Mouse (Mus musculus) kidney, adult 2 months (tissue): Measurements from ENCODE around the gene Pole4.

Experiments used
- CTCF ChIP-seq: fragments of 200-500 bp; conservative IDR thresholded peaks from 2 replicates; pipeline ENCODE4 v1.5.1; 2011; ENCODE audit warnings: low read depth, mild to moderate bottlenecking, control low read depth, low read length, moderate library complexity, mixed read lengths; ENCODE audit not compliant: insufficient read depth, insufficient read length
- POLR2A ChIP-seq: fragments of 200-500 bp; IDR thresholded peaks from one replicate; pipeline ENCODE4 v1.6.1; 2011; ENCODE audit warnings: low read depth, low read length, control low read depth

GRCm38 (mm10) chr6:82694668-82695067 is 10.5 kb downstream of the Pole4 start:
- TF ChIP-seq CTCF (no peak), POLR2A (no peak)
